Mouse (Mus musculus) megakaryocyte-erythroid progenitor cell, adult 5-6 weeks (primary cell): ENCODE measurements around the gene Thsd1. TPM values are rescaled to one million over a fixed set of nuclear protein-coding genes. Genes with fewer than 3 reads are reported as not detected.
"Not testable (repeated sequence)": the region's sequence is repeated elsewhere in the genome, so short reads cannot be mapped to it uniquely, and the experiment has no call there.

ENCODE experiments used
- ATAC-seq: replicated peaks from 2 replicates; pipeline ENCODE4 v1.8.0; 2016; ENCODE audit warnings: mild to moderate bottlenecking, inconsistent platforms; ENCODE audit not compliant: severe bottlenecking, poor library complexity, low FRiP score, low TSS enrichment
- total RNA-seq, 2 experiments: library from RNA; stranded (forward) in 1 of 2; stranded (reverse) in 1 of 2; fragments of 200-1000, 215-1000 nt in 1 of 2; fragments of >200 nt in 1 of 2; fragmentation: Nextera tagmentation in 1 of 2; gene quantifications; 2 replicates each; pipeline ENCODE4 v1.2.3; 2014 to 2017

Thsd1 gene
- total RNA-seq, 2 experiments from 2014 or later: 0.52 to 0.80 TPM

DNA sequence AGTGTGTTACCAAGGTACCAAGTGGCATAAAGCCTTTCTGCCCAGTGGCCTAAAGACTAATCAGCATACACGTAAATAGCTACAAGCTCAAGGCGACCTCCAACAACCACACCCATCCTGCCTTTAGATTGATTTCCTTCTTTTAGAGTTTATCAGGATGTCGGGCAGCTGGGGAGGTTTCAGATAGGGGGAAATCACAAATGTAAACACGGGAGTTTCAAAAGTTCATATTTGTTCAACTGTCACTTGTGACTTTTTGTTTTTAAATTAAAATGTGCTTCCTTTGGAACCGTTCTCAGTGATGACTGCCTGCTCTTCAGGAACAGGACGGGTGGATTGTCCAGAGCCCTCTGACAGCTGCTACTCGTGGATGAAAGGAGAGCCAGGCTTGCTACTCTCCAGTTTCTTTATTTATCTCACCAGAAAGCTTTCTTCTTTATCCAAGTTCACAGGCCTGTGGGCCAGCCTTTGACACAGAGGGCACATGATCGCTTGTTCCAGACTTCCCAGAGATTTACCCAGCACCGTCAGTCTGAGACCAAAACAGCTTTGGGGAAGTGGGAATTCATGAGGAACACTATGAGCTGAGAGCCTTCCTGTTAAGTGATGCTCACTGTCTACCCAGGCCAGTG is 33.1 kb downstream of the Thsd1 start:
- no peak for ATAC-seq

GRCm38 (mm10) chr8:22262267-22262666 is 35.2 kb downstream of the Thsd1 start:
- ATAC-seq: no peak

DNA sequence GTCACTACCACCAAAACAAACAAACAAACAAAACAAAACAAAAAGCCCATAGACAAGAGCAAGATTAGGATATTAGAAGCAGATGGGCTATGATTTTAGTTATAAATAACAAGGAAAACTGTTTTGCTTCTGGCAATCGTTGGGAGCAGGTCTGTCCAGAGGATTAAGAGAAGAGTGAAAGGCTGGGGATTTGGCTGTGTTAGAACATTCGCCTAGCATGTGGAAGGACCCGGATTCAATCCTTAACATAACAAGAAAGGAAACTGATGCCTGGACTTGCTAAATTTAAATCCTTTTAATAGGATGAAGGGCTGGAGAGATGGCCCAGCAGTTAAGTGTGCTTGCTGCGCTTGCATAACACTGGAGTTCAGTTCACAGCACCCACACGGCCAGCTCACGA is 37.2 kb downstream of the Thsd1 start:
- no peak for ATAC-seq

DNA sequence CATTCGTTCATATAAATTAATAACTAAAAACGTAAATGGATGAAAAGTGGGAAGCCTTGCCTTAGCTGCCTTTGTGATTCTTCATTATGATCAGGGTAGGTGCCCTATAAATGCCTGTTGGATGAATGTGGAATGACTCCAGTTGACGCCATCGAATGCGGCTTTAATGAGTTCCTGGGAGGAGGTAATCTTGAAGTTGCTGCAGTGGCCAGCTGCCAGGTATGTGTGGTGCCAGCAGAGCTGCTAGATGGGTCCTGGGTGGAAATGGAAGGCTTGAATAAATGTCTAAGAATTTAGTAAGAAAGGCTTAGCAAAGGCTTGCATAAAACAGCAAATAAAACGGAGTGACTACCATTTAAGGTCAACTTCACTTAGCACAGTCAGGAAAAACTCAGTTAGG is 37.7 kb downstream of the Thsd1 start:
- ATAC-seq: no peak

DNA sequence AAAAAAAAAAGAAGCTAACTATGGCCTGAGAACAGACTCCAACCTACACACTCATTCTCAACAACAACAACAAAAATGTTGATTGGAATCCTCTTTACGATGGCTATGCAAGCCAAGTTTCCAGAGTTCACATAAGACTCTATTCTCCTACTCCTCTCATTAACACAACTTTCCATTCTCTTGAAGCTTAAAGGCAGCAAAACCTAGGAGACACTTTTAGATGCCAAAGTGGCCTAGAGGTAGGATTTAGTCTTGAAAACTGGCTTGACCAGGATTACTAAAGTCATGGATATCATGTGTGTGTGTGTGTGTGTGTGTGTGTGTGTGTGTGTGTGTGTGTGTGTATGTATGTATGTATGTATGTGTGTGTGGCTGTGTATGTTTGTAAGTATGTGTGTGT is 38.1 kb downstream of the Thsd1 start:
- ATAC-seq: no peak

DNA sequence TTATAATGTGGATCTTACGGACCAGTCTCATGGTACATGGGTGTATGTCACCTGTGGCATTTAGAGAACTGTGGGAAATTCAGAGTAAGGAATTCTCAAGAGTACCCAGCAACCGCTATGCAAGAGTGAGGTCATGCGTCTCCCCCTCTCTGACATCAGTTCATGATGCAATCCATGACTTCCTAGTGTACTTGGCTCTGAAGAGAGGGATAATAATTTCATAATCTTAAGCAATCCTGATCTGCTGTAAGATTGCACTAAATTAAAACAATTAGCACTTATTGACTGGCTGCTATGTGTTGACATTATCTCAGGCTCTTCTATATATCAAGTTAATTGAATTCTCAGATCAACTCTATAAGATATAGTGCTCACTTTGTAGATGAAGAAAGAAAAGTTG is 39.7 kb downstream of the Thsd1 start:
- ATAC-seq: no peak

DNA sequence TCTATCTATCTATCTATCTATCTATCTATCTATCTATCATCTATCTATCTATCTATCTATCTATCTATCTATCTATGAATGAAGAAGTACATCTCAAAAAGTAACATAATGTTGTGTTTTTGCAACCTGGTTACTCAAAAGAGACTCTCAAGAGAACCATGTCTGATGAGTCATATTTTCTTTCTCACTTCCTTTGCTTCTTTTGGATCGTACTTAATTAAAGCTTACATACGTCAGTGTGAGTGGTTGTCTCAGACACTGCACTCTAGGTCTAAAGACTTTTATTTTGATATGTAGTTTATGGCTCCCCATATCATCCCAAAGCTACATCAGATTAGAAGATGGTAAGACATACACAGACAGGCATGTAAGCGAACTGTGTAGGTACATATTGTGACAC is 46.0 kb downstream of the Thsd1 start:
- ATAC-seq: no peak

DNA sequence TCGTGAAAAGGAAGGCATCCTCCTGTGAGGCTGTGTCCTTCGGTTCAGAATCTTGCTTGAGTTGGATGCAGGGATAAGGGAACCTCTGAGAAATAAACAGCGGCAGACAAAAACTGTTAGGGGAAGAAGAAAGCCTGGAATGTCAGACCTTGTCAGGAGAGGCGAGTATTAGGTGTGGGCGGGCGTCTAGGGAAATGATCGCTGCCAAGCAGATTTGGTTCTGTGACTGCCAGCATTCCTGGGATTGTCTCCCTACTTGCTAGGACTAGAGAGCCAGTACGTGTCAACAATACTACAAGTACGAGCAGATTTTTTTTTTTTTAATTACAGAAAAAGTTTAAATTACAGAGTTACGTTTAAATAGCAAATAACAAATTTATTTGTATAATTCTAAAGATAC is 47.5 kb downstream of the Thsd1 start:
- ATAC-seq: no peak

- no peak for ATAC-seq
These were observed 55.9 kb downstream of the Thsd1 start, which contains the start of gene Tpte for GRCm38 (mm10) chr8:22282999-22283491. Tpte (plus strand) TSS chr8:22283441.

DNA sequence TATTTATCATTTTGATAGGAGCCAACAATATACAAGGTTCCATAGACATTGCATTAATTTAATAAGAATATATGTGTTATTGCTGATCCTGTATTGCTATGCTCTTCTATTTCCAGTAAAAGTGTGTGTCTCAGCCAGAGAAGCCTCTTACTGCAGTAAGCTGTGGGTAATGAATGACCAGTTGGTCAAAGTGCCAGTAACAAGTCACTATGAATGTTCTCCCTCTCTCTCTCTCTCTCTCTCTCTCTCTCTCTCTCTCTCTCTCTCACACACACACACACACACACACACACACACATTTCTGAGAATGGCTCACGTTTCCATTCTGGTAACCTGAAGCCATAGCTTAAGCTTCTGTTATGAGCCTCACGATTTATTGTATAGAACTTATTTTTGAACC is 75.2 kb downstream of the Thsd1 start:
- ATAC-seq: no peak

- no peak; the same call in 1 of the 2 replicates for ATAC-seq
These were observed 75.8 kb downstream of the Thsd1 start for GRCm38 (mm10) chr8:22302896-22303306.

DNA sequence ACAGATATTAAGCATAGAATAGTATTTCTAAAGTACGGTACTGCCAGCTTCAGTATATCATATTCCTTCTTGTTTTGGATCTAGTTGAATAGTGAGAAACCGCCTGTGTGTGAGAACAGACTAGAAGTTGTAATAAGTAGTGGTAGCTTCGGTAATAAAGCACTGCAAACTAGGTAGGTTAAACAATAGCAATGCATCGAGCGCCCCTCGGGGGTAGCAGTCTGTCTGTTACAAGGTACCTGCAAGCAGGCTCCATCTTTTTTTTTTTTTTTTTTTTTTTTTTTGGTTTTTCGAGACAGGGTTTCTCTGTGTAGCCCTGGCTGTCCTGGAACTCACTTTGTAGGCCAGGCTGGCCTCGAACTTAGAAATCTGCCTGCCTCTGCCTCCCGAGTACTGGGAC is 76.9 kb downstream of the Thsd1 start:
- not testable (repeated sequence) for ATAC-seq

GRCm38 (mm10) chr8:22306999-22307398 is 79.9 kb downstream of the Thsd1 start:
- no peak for ATAC-seq

Other genes with a start within 250 kb of the Thsd1 start
- gene Atp7b, start 167.0 kb upstream of the Thsd1 start, total RNA-seq (2014; fragmentation: Nextera tagmentation): 50.4 and 51.5 TPM in 2 replicates
- 14.3 and 29.1 TPM in 2 replicates for gene Atp7b, start 167.0 kb upstream of the Thsd1 start, total RNA-seq (2017)
- gene Alg11, start 166.6 kb upstream of the Thsd1 start, total RNA-seq (2014; fragmentation: Nextera tagmentation): 15.7 and 19.1 TPM in 2 replicates
- 19.9 and 22.9 TPM in 2 replicates for gene Alg11, start 166.6 kb upstream of the Thsd1 start, total RNA-seq (2017)
- not detected in 2 replicates for gene Nek5, start 102.3 kb upstream of the Thsd1 start, total RNA-seq (2014; fragmentation: Nextera tagmentation)
- gene Nek5, start 102.3 kb upstream of the Thsd1 start, total RNA-seq (2017): not detected in 2 replicates
- 0.25 and 1.9 TPM in 2 replicates for gene Nek3, start 60.9 kb upstream of the Thsd1 start, total RNA-seq (2014; fragmentation: Nextera tagmentation)
- 2.0 and 5.9 TPM in 2 replicates for gene Nek3, start 60.9 kb upstream of the Thsd1 start, total RNA-seq (2017)
- gene Ckap2, start 41.5 kb upstream of the Thsd1 start, total RNA-seq (2014; fragmentation: Nextera tagmentation): 31.5 and 49.4 TPM in 2 replicates
- gene Ckap2, start 41.5 kb upstream of the Thsd1 start, total RNA-seq (2017): 48.3 and 50.1 TPM in 2 replicates
- gene Vps36, start 34.5 kb upstream of the Thsd1 start, total RNA-seq (2014; fragmentation: Nextera tagmentation): 30.9 and 31.8 TPM in 2 replicates
- 30.4 and 38.4 TPM in 2 replicates for gene Vps36, start 34.5 kb upstream of the Thsd1 start, total RNA-seq (2017)
- not detected in 2 replicates for gene Tpte, start 56.1 kb downstream of the Thsd1 start, total RNA-seq (2014; fragmentation: Nextera tagmentation)
- not detected in 2 replicates for gene Tpte, start 56.1 kb downstream of the Thsd1 start, total RNA-seq (2017)
- 8.7 and 15.3 TPM in 2 replicates for gene Slc25a15, start 171.3 kb downstream of the Thsd1 start, total RNA-seq (2014; fragmentation: Nextera tagmentation)
- 10.4 and 15.9 TPM in 2 replicates for gene Slc25a15, start 171.3 kb downstream of the Thsd1 start, total RNA-seq (2017)
- 18.2 and 25.7 TPM in 2 replicates for gene Mrps31, start 184.0 kb downstream of the Thsd1 start, total RNA-seq (2014; fragmentation: Nextera tagmentation)
- gene Mrps31, start 184.0 kb downstream of the Thsd1 start, total RNA-seq (2017): 39.8 and 43.1 TPM in 2 replicates